Mouse (Mus musculus) hindbrain, embryonic 13.5 days (tissue): ENCODE results near the gene Ppp1r12b. TPM values are rescaled to one million over a fixed set of nuclear protein-coding genes. Genes with fewer than 3 reads are reported as not detected.

Experiments used
- ATAC-seq: fragments of 200-750 bp; cut with Nextera tagmentation; 2 replicates; pipeline ENCODE4 v1.8.0; 2017; ENCODE audit warnings: moderate TSS enrichment; ENCODE audit not compliant: low FRiP score
- H3K27ac ChIP-seq: fragments of 300-500 bp; sonication (generic); 2 replicates; pipeline ENCODE4 v1.5.1; 2015; ENCODE audit warnings: inconsistent platforms, mild to moderate bottlenecking, moderate library complexity
- H3K27me3 ChIP-seq: fragments of 300-500 bp; sonication (generic); 2 replicates; pipeline ENCODE4 v1.6.1; 2015; ENCODE audit warnings: mild to moderate bottlenecking, inconsistent platforms
- H3K36me3 ChIP-seq: fragments of 300-500 bp; sonication (generic); 2 replicates; pipeline ENCODE4 v1.6.1; 2015; ENCODE audit warnings: mild to moderate bottlenecking, inconsistent platforms
- H3K4me1 ChIP-seq: fragments of 300-500 bp; sonication (generic); replicated peaks from 2 replicates; pipeline ENCODE4 v1.6.1; 2015; ENCODE audit warnings: inconsistent platforms
- H3K4me2 ChIP-seq: fragments of 300-500 bp; sonication (generic); 2 replicates; pipeline ENCODE4 v1.6.1; 2015; ENCODE audit warnings: inconsistent platforms, mild to moderate bottlenecking, moderate library complexity
- H3K4me3 ChIP-seq: fragments of 300-500 bp; sonication (generic); 2 replicates; pipeline ENCODE4 v1.5.1; 2015; ENCODE audit warnings: mild to moderate bottlenecking, inconsistent platforms
- H3K9ac ChIP-seq: fragments of 300-500 bp; sonication (generic); 2 replicates; pipeline ENCODE4 v1.6.1; 2015; ENCODE audit warnings: mild to moderate bottlenecking, inconsistent platforms
- H3K9me3 ChIP-seq: fragments of 300-500 bp; sonication (generic); 2 replicates; pipeline ENCODE4 v1.6.1; 2016; ENCODE audit warnings: inconsistent platforms
- WGBS: fragments of 180-500 bp; shearing (Covaris S2); methylation state at CpG from one replicate; pipeline ENCODE4 v1.1.7; 2015; 5-methylcytosine and 5-hydroxymethylcytosine counted together
- polyA plus RNA-seq: library from polyadenylated mRNA; unstranded; fragments of >200 nt; fragmentation: Nextera tagmentation; extraction: Ambion mirVana; gene quantifications from 2 replicates; pipeline ENCODE4 v1.2.1, GENCODE M21; 2015

The Ppp1r12b gene
- polyA plus RNA-seq, 1 experiment from 2014 or later: 12.4 TPM

- peaks cover 11% of the 10 kb centered on the region for H3K4me1 ChIP-seq
- peak; percentile 83 for ATAC-seq
- peak overlapping the region; percentile 46 for H3K4me3 ChIP-seq
- H3K9me3 ChIP-seq: no peaks in the 10 kb centered on the region
- 32% methylated on average over 48 of the region's 48 CpGs for WGBS
- H3K9ac ChIP-seq: peak overlapping the region; percentile 73
- H3K27me3 ChIP-seq: peaks cover 28% of the 10 kb centered on the region; the same call in 1 of the 2 replicates
- H3K4me2 ChIP-seq: peak overlapping the region; percentile 75
- H3K36me3 ChIP-seq: no peaks in the 10 kb centered on the region
- H3K27ac ChIP-seq: no peak overlapping the region
These were observed 31.6 kb upstream of the Ppp1r12b start for GRCm38 (mm10) chr1:134987173-134987961.

GRCm38 (mm10) chr1:134972920-134973319 lies 17.2 kb upstream of the Ppp1r12b start:
- 68% methylated on average over 1 of the region's 1 CpGs for WGBS
- H3K9ac ChIP-seq: no peak overlapping the region
- H3K4me1 ChIP-seq: no peaks in the 10 kb centered on the region
- no peak overlapping the region for H3K4me2 ChIP-seq
- ATAC-seq: no peak
- H3K27ac ChIP-seq: no peak overlapping the region
- H3K27me3 ChIP-seq: no peaks in the 10 kb centered on the region
- H3K4me3 ChIP-seq: no peak overlapping the region
- H3K9me3 ChIP-seq: no peaks in the 10 kb centered on the region
- H3K36me3 ChIP-seq: peaks cover 6% of the 10 kb centered on the region; the same call in 1 of the 2 replicates

GRCm38 (mm10) chr1:134965430-134965829 lies 9.7 kb upstream of the Ppp1r12b start:
- H3K4me1 ChIP-seq: peaks cover 12% of the 10 kb centered on the region
- no peak overlapping the region for H3K9ac ChIP-seq
- H3K4me3 ChIP-seq: no peak overlapping the region
- no peak for ATAC-seq
- H3K4me2 ChIP-seq: no peak overlapping the region
- H3K36me3 ChIP-seq: 0 out of 2 replicates have a peak, but pooled peaks cover 6% of the 10 kb centered on the region
- H3K27ac ChIP-seq: no peak overlapping the region
- H3K9me3 ChIP-seq: no peaks in the 10 kb centered on the region
- 93% methylated on average over 2 of the region's 2 CpGs for WGBS
- H3K27me3 ChIP-seq: peaks cover 7% of the 10 kb centered on the region; the same call in 1 of the 2 replicates

- no peaks in the 10 kb centered on the region for H3K9me3 ChIP-seq
- no peaks in the 10 kb centered on the region for H3K36me3 ChIP-seq
- peaks cover 12% of the 10 kb centered on the region for H3K4me1 ChIP-seq
- peaks cover 7% of the 10 kb centered on the region; the same call in 1 of the 2 replicates for H3K27me3 ChIP-seq
- 3% methylated on average over 11 of the region's 11 CpGs for WGBS
- peak; percentile 75 for ATAC-seq
- H3K4me3 ChIP-seq: peak overlapping the region; percentile 65
- no peak overlapping the region for H3K27ac ChIP-seq
- peak overlapping the region; percentile 69 for H3K4me2 ChIP-seq
- peak overlapping the region; percentile 73 for H3K9ac ChIP-seq
These were observed 7.1 kb upstream of the Ppp1r12b start for GRCm38 (mm10) chr1:134962821-134963220.

GRCm38 (mm10) chr1:134962053-134962803 lies 6.5 kb upstream of the Ppp1r12b start, which contains the start of gene Ube2t:
Gene Ube2t, plus strand, starts transcription at chr1:134962565.
- peaks cover 12% of the 10 kb centered on the region for H3K4me1 ChIP-seq
- peak within 1 kb of the TSS; percentile 73 for H3K9ac ChIP-seq
- no peaks in the 10 kb centered on the region for H3K36me3 ChIP-seq
- no peaks in the 10 kb centered on the region for H3K9me3 ChIP-seq
- H3K4me2 ChIP-seq: peak within 1 kb of the TSS; percentile 69
- ATAC-seq: peak; percentile 100
- H3K27me3 ChIP-seq: peaks cover 7% of the 10 kb centered on the region; the same call in 1 of the 2 replicates
- WGBS: 2% methylated on average over 50 of the region's 50 CpGs
- H3K4me3 ChIP-seq: peak within 1 kb of the TSS; percentile 65
- no peak within 1 kb of the TSS for H3K27ac ChIP-seq

- WGBS: 67% methylated on average over 7 of the region's 7 CpGs
- H3K36me3 ChIP-seq: no peaks in the 10 kb centered on the region
- H3K9ac ChIP-seq: no peak overlapping the region
- no peak for ATAC-seq
- peaks cover 12% of the 10 kb centered on the region for H3K4me1 ChIP-seq
- H3K27me3 ChIP-seq: peaks cover 7% of the 10 kb centered on the region; the same call in 1 of the 2 replicates
- no peak overlapping the region for H3K4me3 ChIP-seq
- no peak overlapping the region for H3K27ac ChIP-seq
- no peaks in the 10 kb centered on the region for H3K9me3 ChIP-seq
- H3K4me2 ChIP-seq: no peak overlapping the region
These were observed 4.9 kb upstream of the Ppp1r12b start for GRCm38 (mm10) chr1:134960634-134961033.

GRCm38 (mm10) chr1:134955050-134955636 lies 599 bp downstream of the Ppp1r12b start:
- Histone ChIP-seq H3K4me3 (peak overlapping the region; percentile 82), H3K4me1 (peaks cover 14% of the 10 kb centered on the region), H3K9ac (peak overlapping the region; percentile 87), H3K36me3 (no peaks in the 10 kb centered on the region), H3K27ac (peak overlapping the region; percentile 94), H3K27me3 (no peaks in the 10 kb centered on the region), H3K9me3 (no peaks in the 10 kb centered on the region), H3K4me2 (peak overlapping the region; percentile 79)
- ATAC-seq: peak; percentile 59
- 5% methylated on average over 16 of the region's 16 CpGs for WGBS

- Histone ChIP-seq H3K4me1 (peaks cover 11% of the 10 kb centered on the region), H3K27ac (no peak overlapping the region), H3K4me2 (no peak overlapping the region), H3K9ac (no peak overlapping the region), H3K9me3 (no peaks in the 10 kb centered on the region), H3K36me3 (peaks cover 6% of the 10 kb centered on the region; the same call in 1 of the 2 replicates), H3K4me3 (no peak overlapping the region), H3K27me3 (no peaks in the 10 kb centered on the region)
- 86% methylated on average over 3 of the region's 3 CpGs for WGBS
- no peak for ATAC-seq
These were observed 5.8 kb downstream of the Ppp1r12b start for GRCm38 (mm10) chr1:134949946-134950345.

- H3K9ac ChIP-seq: no peak overlapping the region
- H3K9me3 ChIP-seq: no peaks in the 10 kb centered on the region
- WGBS: 85% methylated on average over 7 of the region's 7 CpGs
- no peak overlapping the region for H3K27ac ChIP-seq
- H3K36me3 ChIP-seq: peaks cover 6% of the 10 kb centered on the region; the same call in 1 of the 2 replicates
- no peaks in the 10 kb centered on the region for H3K27me3 ChIP-seq
- H3K4me3 ChIP-seq: no peak overlapping the region
- no peaks in the 10 kb centered on the region for H3K4me1 ChIP-seq
- no peak overlapping the region for H3K4me2 ChIP-seq
- no peak for ATAC-seq
These were observed 8.2 kb downstream of the Ppp1r12b start for GRCm38 (mm10) chr1:134947590-134947989.

- Histone ChIP-seq H3K4me1 (no peaks in the 10 kb centered on the region), H3K27me3 (no peaks in the 10 kb centered on the region), H3K27ac (no peak overlapping the region), H3K9me3 (no peaks in the 10 kb centered on the region), H3K9ac (no peak overlapping the region), H3K36me3 (peaks cover 1% of the 10 kb centered on the region; the same call in 1 of the 2 replicates), H3K4me2 (no peak overlapping the region), H3K4me3 (no peak overlapping the region)
- 93% methylated on average over 2 of the region's 2 CpGs for WGBS
- no peak for ATAC-seq
These were observed 12.8 kb downstream of the Ppp1r12b start for GRCm38 (mm10) chr1:134942898-134943297.

- H3K4me1 ChIP-seq: no peaks in the 10 kb centered on the region
- no peaks in the 10 kb centered on the region for H3K9me3 ChIP-seq
- no peak overlapping the region for H3K4me2 ChIP-seq
- H3K4me3 ChIP-seq: no peak overlapping the region
- no peak overlapping the region for H3K27ac ChIP-seq
- no peaks in the 10 kb centered on the region for H3K27me3 ChIP-seq
- no peak overlapping the region for H3K9ac ChIP-seq
- 78% methylated on average over 4 of the region's 4 CpGs for WGBS
- no peaks in the 10 kb centered on the region for H3K36me3 ChIP-seq
- no peak for ATAC-seq
These were observed 14.9 kb downstream of the Ppp1r12b start for GRCm38 (mm10) chr1:134940863-134941262.

- 89% methylated on average over 1 of the region's 1 CpGs for WGBS
- no peaks in the 10 kb centered on the region for H3K36me3 ChIP-seq
- no peak overlapping the region for H3K27ac ChIP-seq
- H3K9ac ChIP-seq: no peak overlapping the region
- no peak overlapping the region for H3K4me2 ChIP-seq
- no peaks in the 10 kb centered on the region for H3K9me3 ChIP-seq
- no peaks in the 10 kb centered on the region for H3K4me1 ChIP-seq
- no peak for ATAC-seq
- no peaks in the 10 kb centered on the region for H3K27me3 ChIP-seq
- no peak overlapping the region for H3K4me3 ChIP-seq
These were observed 17.5 kb downstream of the Ppp1r12b start for GRCm38 (mm10) chr1:134938233-134938632.
